Mouse (Mus musculus): Measurements from ENCODE around the gene Notch1. TPM values are rescaled to one million over a fixed set of nuclear protein-coding genes. Genes with fewer than 3 reads are reported as not detected.
A peak's percentile ranks its signal among the peaks of the same experiment; 100 is the strongest.

Notch1 gene
- polyA plus RNA-seq, 1 experiment: 159 TPM

GRCm38 (mm10) chr2:26500599-26501370 lies 15.7 kb downstream of the Notch1 start:
- 23% methylated on average over 14 of the region's 14 CpGs for WGBS
- H3K27me3 ChIP-seq (ENCODE audit: control insufficient read depth, insufficient read depth, low read length): no peaks in the 10 kb centered on the region
- no peak for TF ChIP-seq CTCF (IDR thresholded peaks at IDR 0.05; ENCODE audit: borderline replicate concordance, control insufficient read depth, extremely low read depth, insufficient read depth, low read length, poor library complexity)
- no peak for TF ChIP-seq POLR2A (IDR thresholded peaks at IDR 0.05; ENCODE audit: control insufficient read depth, extremely low read depth, insufficient read depth, low read length, poor library complexity)
- H3K4me1 ChIP-seq (replicated peaks; ENCODE audit: control insufficient read depth, insufficient read depth, low read length): peaks cover 81% of the 10 kb centered on the region
- no peak overlapping the region for H3K27ac ChIP-seq (ENCODE audit: control insufficient read depth, insufficient read depth, low read length)
- peaks cover 4% of the 10 kb centered on the region for H3K36me3 ChIP-seq (ENCODE audit: control insufficient read depth, insufficient read depth, low read length)
- peak overlapping the region; percentile 21 for H3K4me3 ChIP-seq (ENCODE audit: control insufficient read depth, insufficient read depth, low read length)
- no peak for DNase-seq

- H3K4me3 ChIP-seq (ENCODE audit: control insufficient read depth, insufficient read depth, low read length): no peak overlapping the region
- 69% methylated on average over 4 of the region's 4 CpGs for WGBS
- H3K27ac ChIP-seq (ENCODE audit: control insufficient read depth, insufficient read depth, low read length): no peak overlapping the region
- no peak for DNase-seq
- H3K36me3 ChIP-seq (ENCODE audit: control insufficient read depth, insufficient read depth, low read length): peaks cover 4% of the 10 kb centered on the region
- peaks cover 81% of the 10 kb centered on the region for H3K4me1 ChIP-seq (replicated peaks; ENCODE audit: control insufficient read depth, insufficient read depth, low read length)
- no peak for TF ChIP-seq POLR2A (IDR thresholded peaks at IDR 0.05; ENCODE audit: control insufficient read depth, extremely low read depth, insufficient read depth, low read length, poor library complexity)
- TF ChIP-seq CTCF (IDR thresholded peaks at IDR 0.05; ENCODE audit: borderline replicate concordance, control insufficient read depth, extremely low read depth, insufficient read depth, low read length, poor library complexity): no peak
- H3K27me3 ChIP-seq (ENCODE audit: control insufficient read depth, insufficient read depth, low read length): no peaks in the 10 kb centered on the region
Observed at GRCm38 (mm10) chr2:26500027-26500598, 16.4 kb downstream of the Notch1 start.

GRCm38 (mm10) chr2:26498694-26499093 lies 17.8 kb downstream of the Notch1 start:
- no peak overlapping the region for H3K4me3 ChIP-seq (ENCODE audit: control insufficient read depth, insufficient read depth, low read length)
- H3K27ac ChIP-seq (ENCODE audit: control insufficient read depth, insufficient read depth, low read length): peak overlapping the region; percentile 19; the same call in 1 of the 2 replicates
- 25% methylated on average over 8 of the region's 8 CpGs for WGBS
- H3K27me3 ChIP-seq (ENCODE audit: control insufficient read depth, insufficient read depth, low read length): no peaks in the 10 kb centered on the region
- no peak for DNase-seq
- peaks cover 84% of the 10 kb centered on the region for H3K4me1 ChIP-seq (replicated peaks; ENCODE audit: control insufficient read depth, insufficient read depth, low read length)
- peaks cover 4% of the 10 kb centered on the region for H3K36me3 ChIP-seq (ENCODE audit: control insufficient read depth, insufficient read depth, low read length)
- TF ChIP-seq CTCF (IDR thresholded peaks at IDR 0.05; ENCODE audit: borderline replicate concordance, control insufficient read depth, extremely low read depth, insufficient read depth, low read length, poor library complexity) (no peak), POLR2A (IDR thresholded peaks at IDR 0.05; ENCODE audit: control insufficient read depth, extremely low read depth, insufficient read depth, low read length, poor library complexity) (no peak)

- Histone ChIP-seq H3K27me3 (ENCODE audit: control insufficient read depth, insufficient read depth, low read length) (no peaks in the 10 kb centered on the region), H3K4me3 (ENCODE audit: control insufficient read depth, insufficient read depth, low read length) (no peak overlapping the region), H3K36me3 (ENCODE audit: control insufficient read depth, insufficient read depth, low read length) (peaks cover 4% of the 10 kb centered on the region), H3K27ac (ENCODE audit: control insufficient read depth, insufficient read depth, low read length) (peak overlapping the region; percentile 35), H3K4me1 (replicated peaks; ENCODE audit: control insufficient read depth, insufficient read depth, low read length) (peaks cover 91% of the 10 kb centered on the region)
- WGBS: 15% methylated on average over 11 of the region's 11 CpGs
- TF ChIP-seq CTCF (IDR thresholded peaks at IDR 0.05; ENCODE audit: borderline replicate concordance, control insufficient read depth, extremely low read depth, insufficient read depth, low read length, poor library complexity): no peak
- no peak for TF ChIP-seq POLR2A (IDR thresholded peaks at IDR 0.05; ENCODE audit: control insufficient read depth, extremely low read depth, insufficient read depth, low read length, poor library complexity)
- no peak for DNase-seq
Observed at GRCm38 (mm10) chr2:26497861-26498533, 18.5 kb downstream of the Notch1 start.

- no peak for DNase-seq
- H3K27me3 ChIP-seq (ENCODE audit: control insufficient read depth, insufficient read depth, low read length): no peaks in the 10 kb centered on the region
- 59% methylated on average over 3 of the region's 3 CpGs for WGBS
- peaks cover 94% of the 10 kb centered on the region for H3K4me1 ChIP-seq (replicated peaks; ENCODE audit: control insufficient read depth, insufficient read depth, low read length)
- TF ChIP-seq CTCF (IDR thresholded peaks at IDR 0.05; ENCODE audit: borderline replicate concordance, control insufficient read depth, extremely low read depth, insufficient read depth, low read length, poor library complexity) (no peak), POLR2A (IDR thresholded peaks at IDR 0.05; ENCODE audit: control insufficient read depth, extremely low read depth, insufficient read depth, low read length, poor library complexity) (no peak)
- no peak overlapping the region for H3K4me3 ChIP-seq (ENCODE audit: control insufficient read depth, insufficient read depth, low read length)
- no peak overlapping the region for H3K27ac ChIP-seq (ENCODE audit: control insufficient read depth, insufficient read depth, low read length)
- H3K36me3 ChIP-seq (ENCODE audit: control insufficient read depth, insufficient read depth, low read length): peaks cover 4% of the 10 kb centered on the region
Observed at GRCm38 (mm10) chr2:26496451-26496850, 20.0 kb downstream of the Notch1 start.

GRCm38 (mm10) chr2:26495701-26496100 lies 20.8 kb downstream of the Notch1 start:
- Histone ChIP-seq H3K27ac (ENCODE audit: control insufficient read depth, insufficient read depth, low read length) (no peak overlapping the region), H3K4me1 (replicated peaks; ENCODE audit: control insufficient read depth, insufficient read depth, low read length) (peaks cover 93% of the 10 kb centered on the region), H3K4me3 (ENCODE audit: control insufficient read depth, insufficient read depth, low read length) (no peak overlapping the region), H3K27me3 (ENCODE audit: control insufficient read depth, insufficient read depth, low read length) (no peaks in the 10 kb centered on the region), H3K36me3 (ENCODE audit: control insufficient read depth, insufficient read depth, low read length) (peaks cover 4% of the 10 kb centered on the region; the same call in 1 of the 2 replicates)
- no peak for TF ChIP-seq POLR2A (IDR thresholded peaks at IDR 0.05; ENCODE audit: control insufficient read depth, extremely low read depth, insufficient read depth, low read length, poor library complexity)
- no peak for TF ChIP-seq CTCF (IDR thresholded peaks at IDR 0.05; ENCODE audit: borderline replicate concordance, control insufficient read depth, extremely low read depth, insufficient read depth, low read length, poor library complexity)
- WGBS: 35% methylated on average over 2 of the region's 2 CpGs
- no peak for DNase-seq
